Mouse (Mus musculus) hindbrain, embryonic 13.5 days (tissue): ENCODE measurements around the gene Scel. TPM values are rescaled to one million over a fixed set of nuclear protein-coding genes. Genes with fewer than 3 reads are reported as not detected.

ENCODE experiments used
- microRNA-seq: library from miRNA; unstranded; fragments of <30 nt; microRNA quantifications from one replicate; pipeline ENCODE4, GENCODE M21; 2016
- polyA plus RNA-seq: library from polyadenylated mRNA; unstranded; fragments of >200 nt; fragmentation: Nextera tagmentation; extraction: Ambion mirVana; gene quantifications from 2 replicates; pipeline ENCODE4 v1.2.1, GENCODE M21; 2015

Scel gene
- polyA plus RNA-seq, 1 experiment from 2014 or later, result 0.16 TPM

Small RNAs within 50 kb of the gene (microRNA-seq; reads per million reads assigned to microRNA genes)
- not detected for gene Gm22877

Other genes with a start within 250 kb of the Scel start
- 54.6 and 58.1 TPM in 2 replicates for gene Mycbp2, start 166.5 kb upstream of the Scel start, polyA plus RNA-seq
- 14.2 and 15.4 TPM in 2 replicates for gene Slain1, start 136.9 kb downstream of the Scel start, polyA plus RNA-seq